Mouse (Mus musculus) stomach, postnatal 0 days (tissue): ENCODE data around the gene Fam114a2.

Experiments used
- CTCF ChIP-seq: IDR thresholded peaks from 2 replicates; pipeline ENCODE4 v1.5.1; 2016; ENCODE audit warnings: antibody characterized with exemption, low read depth, mild to moderate bottlenecking, moderate library complexity
- EP300 ChIP-seq: optimal IDR thresholded peaks from 2 replicates; pipeline ENCODE3; 2016; ENCODE audit warnings: antibody characterized with exemption

GRCm38 (mm10) chr11:57521206-57521605 is 2.8 kb upstream of the Fam114a2 start:
- no peak for TF ChIP-seq CTCF
- TF ChIP-seq EP300: no peak
